Mouse (Mus musculus): ENCODE measurements around the gene Vmn1r202. TPM values are rescaled to one million over a fixed set of nuclear protein-coding genes. Genes with fewer than 3 reads are reported as not detected.
"Not testable (repeated sequence)": the region's sequence is repeated elsewhere in the genome, so short reads cannot be mapped to it uniquely, and the experiment has no call there.

Gene Vmn1r202
- not detected in 2 replicates for polyA plus RNA-seq (2016; fragmentation: Nextera tagmentation; extraction: Ambion mirVana)

GRCm38 (mm10) chr13:22505281-22505680 is at the start of gene Vmn1r202:
Vmn1r202 (minus strand) TSS chr13:22505381.
- ATAC-seq (ENCODE audit: insufficient number of reproducible peaks, insufficient read depth, low FRiP score, low TSS enrichment): no peak

DNA sequence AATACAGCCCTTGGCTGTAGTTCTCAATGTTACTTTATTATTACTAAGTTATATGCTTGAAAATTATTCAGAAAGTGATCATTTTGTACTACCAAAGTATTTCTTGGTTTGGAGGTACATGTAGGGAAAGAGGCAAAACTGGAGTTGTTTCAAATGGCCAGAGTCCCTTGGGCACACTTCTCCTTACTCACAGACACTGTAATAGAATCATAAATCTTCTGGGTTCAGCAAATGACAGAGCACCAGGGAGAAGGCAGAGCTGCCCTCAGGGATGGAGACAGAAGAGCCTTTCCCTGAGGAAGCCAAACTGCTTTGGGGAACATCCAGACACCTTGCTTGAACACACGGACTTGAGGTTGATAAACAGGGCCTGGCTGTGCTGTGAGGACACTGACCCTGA is 47.7 kb upstream of the Vmn1r202 start, which contains the start of gene Vmn1r204:
Gene Vmn1r204 (plus strand): TSS at position 301 of the 400 bp plus-strand sequence.
- H3K9me3 ChIP-seq; H3K9ac ChIP-seq; H3K36me3 ChIP-seq; H3K4me1 ChIP-seq; ATAC-seq (ENCODE audit: insufficient number of reproducible peaks, insufficient read depth, low FRiP score, low TSS enrichment); H3K4me2 ChIP-seq (replicated peaks); H3K27ac ChIP-seq; H3K27me3 ChIP-seq; H3K4me3 ChIP-seq: not testable (repeated sequence)
- WGBS: 62% methylated on average over 1 of the region's 1 CpGs

More at GRCm38 (mm10) chr13:22505281-22505680, at the start of gene Vmn1r202:
- Histone ChIP-seq H3K27ac (no peak within 1 kb of the TSS), H3K9me3 (no peaks in the 10 kb centered on the region), H3K4me1 (no peaks in the 10 kb centered on the region), H3K9ac (no peak within 1 kb of the TSS), H3K27me3 (no peaks in the 10 kb centered on the region), H3K4me3 (no peak within 1 kb of the TSS), H3K36me3 (no peaks in the 10 kb centered on the region), H3K4me2 (replicated peaks) (no peak within 1 kb of the TSS)

DNA sequence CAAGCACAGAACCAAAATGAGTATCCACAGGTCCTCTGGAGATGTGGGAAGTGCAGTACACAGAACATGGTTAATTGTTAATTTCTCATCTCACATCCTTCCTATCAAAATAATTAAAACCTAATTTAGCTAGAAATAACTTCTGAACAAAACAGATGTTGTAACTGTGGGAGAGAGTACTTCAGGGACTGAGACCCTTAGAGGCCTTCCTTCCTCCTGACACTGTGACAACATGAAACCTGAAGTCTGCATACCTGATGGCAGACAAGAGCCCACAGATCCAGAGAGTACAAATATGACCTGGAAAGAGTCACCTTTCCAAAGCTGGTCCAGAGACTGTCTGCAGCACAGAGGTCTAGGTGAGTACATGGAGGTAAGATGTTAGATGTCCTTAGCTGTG is 12.6 kb upstream of the Vmn1r202 start, which contains the start of gene Vmn1r203:
Gene Vmn1r203 (plus strand): TSS at position 301 of the 400 bp plus-strand sequence.
- Histone ChIP-seq H3K4me2 (replicated peaks) (no peak within 1 kb of the TSS), H3K36me3 (no peaks in the 10 kb centered on the region), H3K27me3 (no peaks in the 10 kb centered on the region), H3K4me1 (no peaks in the 10 kb centered on the region), H3K9me3 (no peaks in the 10 kb centered on the region), H3K27ac (no peak within 1 kb of the TSS), H3K9ac (no peak within 1 kb of the TSS), H3K4me3 (no peak within 1 kb of the TSS)
- ATAC-seq (ENCODE audit: insufficient number of reproducible peaks, insufficient read depth, low FRiP score, low TSS enrichment): no peak

GRCm38 (mm10) chr13:22502431-22502830 is 2.8 kb downstream of the Vmn1r202 start:
- H3K27me3 ChIP-seq: no peaks in the 10 kb centered on the region
- no peak for ATAC-seq (ENCODE audit: insufficient number of reproducible peaks, insufficient read depth, low FRiP score, low TSS enrichment)
- H3K4me1 ChIP-seq: no peaks in the 10 kb centered on the region
- 67% methylated on average over 3 of the region's 3 CpGs for WGBS
- H3K9me3 ChIP-seq: no peaks in the 10 kb centered on the region
- H3K9ac ChIP-seq: no peak overlapping the region
- H3K27ac ChIP-seq: no peak overlapping the region
- H3K4me2 ChIP-seq (replicated peaks): no peak overlapping the region
- H3K36me3 ChIP-seq: no peaks in the 10 kb centered on the region
- H3K4me3 ChIP-seq: no peak overlapping the region

GRCm38 (mm10) chr13:22471623-22472022 is 33.6 kb downstream of the Vmn1r202 start, which contains the start of gene Vmn1r201:
Vmn1r201 (plus strand) TSS chr13:22471923.
- no peak within 1 kb of the TSS for H3K27ac ChIP-seq
- H3K27me3 ChIP-seq: no peaks in the 10 kb centered on the region
- ATAC-seq (ENCODE audit: insufficient number of reproducible peaks, insufficient read depth, low FRiP score, low TSS enrichment): no peak
- H3K36me3 ChIP-seq: no peaks in the 10 kb centered on the region
- H3K4me3 ChIP-seq: no peak within 1 kb of the TSS
- H3K9ac ChIP-seq: no peak within 1 kb of the TSS
- no peaks in the 10 kb centered on the region for H3K4me1 ChIP-seq
- 29% methylated on average over 1 of the region's 1 CpGs for WGBS
- no peaks in the 10 kb centered on the region for H3K9me3 ChIP-seq
- H3K4me2 ChIP-seq (replicated peaks): no peak within 1 kb of the TSS

GRCm38 (mm10) chr13:22455145-22455544 is 50.0 kb downstream of the Vmn1r202 start:
- H3K9ac ChIP-seq: no peak overlapping the region
- no peaks in the 10 kb centered on the region for H3K36me3 ChIP-seq
- no peak overlapping the region for H3K4me3 ChIP-seq
- H3K27me3 ChIP-seq: no peaks in the 10 kb centered on the region
- no peak overlapping the region for H3K4me2 ChIP-seq (replicated peaks)
- ATAC-seq (ENCODE audit: insufficient number of reproducible peaks, insufficient read depth, low FRiP score, low TSS enrichment): no peak
- H3K9me3 ChIP-seq: no peaks in the 10 kb centered on the region
- no peaks in the 10 kb centered on the region for H3K4me1 ChIP-seq
- H3K27ac ChIP-seq: no peak overlapping the region

Other genes starting within 250 kb of the Vmn1r202 start
- not detected in 2 replicates for gene Vmn1r195, start 234.9 kb downstream of the Vmn1r202 start, polyA plus RNA-seq (2016; fragmentation: Nextera tagmentation; extraction: Ambion mirVana)
- not detected in 2 replicates for gene Vmn1r196, start 215.5 kb downstream of the Vmn1r202 start, polyA plus RNA-seq (2016; fragmentation: Nextera tagmentation; extraction: Ambion mirVana)
- gene Vmn1r197, start 180.8 kb downstream of the Vmn1r202 start, polyA plus RNA-seq (2016; fragmentation: Nextera tagmentation; extraction: Ambion mirVana): not detected in 2 replicates
- not detected in 2 replicates for gene Vmn1r198, start 155.0 kb downstream of the Vmn1r202 start, polyA plus RNA-seq (2016; fragmentation: Nextera tagmentation; extraction: Ambion mirVana)
- gene Vmn1r199, start 125.6 kb downstream of the Vmn1r202 start, polyA plus RNA-seq (2016; fragmentation: Nextera tagmentation; extraction: Ambion mirVana): not detected in 2 replicates
- gene Vmn1r200, start 115.0 kb downstream of the Vmn1r202 start, polyA plus RNA-seq (2016; fragmentation: Nextera tagmentation; extraction: Ambion mirVana): not detected in 2 replicates
- gene Vmn1r201, start 33.5 kb downstream of the Vmn1r202 start, polyA plus RNA-seq (2016; fragmentation: Nextera tagmentation; extraction: Ambion mirVana): not detected in 2 replicates
- not detected in 2 replicates for gene Vmn1r203, start 12.7 kb upstream of the Vmn1r202 start, polyA plus RNA-seq (2016; fragmentation: Nextera tagmentation; extraction: Ambion mirVana)
- not detected in 2 replicates for gene Vmn1r204, start 47.8 kb upstream of the Vmn1r202 start, polyA plus RNA-seq (2016; fragmentation: Nextera tagmentation; extraction: Ambion mirVana)
- not detected in 2 replicates for gene Vmn1r205, start 87.6 kb upstream of the Vmn1r202 start, polyA plus RNA-seq (2016; fragmentation: Nextera tagmentation; extraction: Ambion mirVana)
- gene Vmn1r206, start 118.9 kb upstream of the Vmn1r202 start, polyA plus RNA-seq (2016; fragmentation: Nextera tagmentation; extraction: Ambion mirVana): not detected in 2 replicates
- not detected in 2 replicates for gene Vmn1r207-ps, start 224.2 kb upstream of the Vmn1r202 start, polyA plus RNA-seq (2016; fragmentation: Nextera tagmentation; extraction: Ambion mirVana)

All from embryonic facial prominence, embryonic 12.5 days (tissue).